Mouse (Mus musculus): ENCODE data around the gene Stk39. TPM values are rescaled to one million over a fixed set of nuclear protein-coding genes. Genes with fewer than 3 reads are reported as not detected.

The Stk39 gene
- polyA plus RNA-seq, 1 experiment from 2014 or later: 25.1 TPM

- H3K9ac ChIP-seq (ENCODE audit: low read depth, low read length): no peak overlapping the region
- no peak overlapping the region for H3K27ac ChIP-seq (ENCODE audit: low read depth, low read length)
- H3K4me2 ChIP-seq (ENCODE audit: low read length): no peak overlapping the region
- WGBS: 93% methylated on average over 7 of the region's 7 CpGs
- no peaks in the 10 kb centered on the region for H3K27me3 ChIP-seq (replicated peaks; ENCODE audit: control insufficient read depth, insufficient read depth, low read length)
- no peaks in the 10 kb centered on the region for H3K9me3 ChIP-seq (ENCODE audit: control insufficient read depth, low read length)
- no peaks in the 10 kb centered on the region for H3K36me3 ChIP-seq (ENCODE audit: control insufficient read depth, insufficient read depth, low read length)
- no peaks in the 10 kb centered on the region for H3K4me1 ChIP-seq (ENCODE audit: control insufficient read depth, insufficient read depth, low read depth, low read length)
- H3K4me3 ChIP-seq (ENCODE audit: low read length): no peak overlapping the region
- ATAC-seq: no peak
Measured at GRCm38 (mm10) chr2:68419165-68419564, 52.9 kb downstream of the Stk39 start.

GRCm38 (mm10) chr2:68417081-68417480, 55.0 kb downstream of the Stk39 start:
- 92% methylated on average over 5 of the region's 5 CpGs for WGBS
- Histone ChIP-seq H3K27me3 (replicated peaks; ENCODE audit: control insufficient read depth, insufficient read depth, low read length) (no peaks in the 10 kb centered on the region), H3K4me1 (ENCODE audit: control insufficient read depth, insufficient read depth, low read depth, low read length) (no peaks in the 10 kb centered on the region), H3K4me3 (ENCODE audit: low read length) (no peak overlapping the region), H3K27ac (ENCODE audit: low read depth, low read length) (no peak overlapping the region), H3K36me3 (ENCODE audit: control insufficient read depth, insufficient read depth, low read length) (no peaks in the 10 kb centered on the region), H3K4me2 (ENCODE audit: low read length) (no peak overlapping the region), H3K9me3 (ENCODE audit: control insufficient read depth, low read length) (no peaks in the 10 kb centered on the region), H3K9ac (ENCODE audit: low read depth, low read length) (no peak overlapping the region)
- ATAC-seq: no peak

- H3K27me3 ChIP-seq (replicated peaks; ENCODE audit: control insufficient read depth, insufficient read depth, low read length): no peaks in the 10 kb centered on the region
- H3K4me3 ChIP-seq (ENCODE audit: low read length): no peak overlapping the region
- no peaks in the 10 kb centered on the region for H3K9me3 ChIP-seq (ENCODE audit: control insufficient read depth, low read length)
- no peaks in the 10 kb centered on the region for H3K36me3 ChIP-seq (ENCODE audit: control insufficient read depth, insufficient read depth, low read length)
- H3K4me2 ChIP-seq (ENCODE audit: low read length): no peak overlapping the region
- ATAC-seq: no peak
- H3K9ac ChIP-seq (ENCODE audit: low read depth, low read length): no peak overlapping the region
- H3K4me1 ChIP-seq (ENCODE audit: control insufficient read depth, insufficient read depth, low read depth, low read length): no peaks in the 10 kb centered on the region
- H3K27ac ChIP-seq (ENCODE audit: low read depth, low read length): no peak overlapping the region
- 89% methylated on average over 6 of the region's 6 CpGs for WGBS
Measured at GRCm38 (mm10) chr2:68415691-68416090, 56.4 kb downstream of the Stk39 start.

GRCm38 (mm10) chr2:68412149-68412548, 59.9 kb downstream of the Stk39 start:
- 89% methylated on average over 5 of the region's 5 CpGs for WGBS
- no peak overlapping the region for H3K4me3 ChIP-seq (ENCODE audit: low read length)
- ATAC-seq: no peak

GRCm38 (mm10) chr2:68411201-68411600, 60.9 kb downstream of the Stk39 start:
- H3K36me3 ChIP-seq (ENCODE audit: control insufficient read depth, insufficient read depth, low read length): no peaks in the 10 kb centered on the region
- no peaks in the 10 kb centered on the region for H3K27me3 ChIP-seq (replicated peaks; ENCODE audit: control insufficient read depth, insufficient read depth, low read length)
- H3K4me1 ChIP-seq (ENCODE audit: control insufficient read depth, insufficient read depth, low read depth, low read length): peaks cover 8% of the 10 kb centered on the region
- H3K27ac ChIP-seq (ENCODE audit: low read depth, low read length): no peak overlapping the region
- no peaks in the 10 kb centered on the region for H3K9me3 ChIP-seq (ENCODE audit: control insufficient read depth, low read length)
- no peak overlapping the region for H3K4me2 ChIP-seq (ENCODE audit: low read length)
- 65% methylated on average over 8 of the region's 8 CpGs for WGBS
- ATAC-seq: no peak
- H3K9ac ChIP-seq (ENCODE audit: low read depth, low read length): no peak overlapping the region
- H3K4me3 ChIP-seq (ENCODE audit: low read length): no peak overlapping the region

More at GRCm38 (mm10) chr2:68412149-68412548, 59.9 kb downstream of the Stk39 start:
- Histone ChIP-seq H3K4me1 (ENCODE audit: control insufficient read depth, insufficient read depth, low read depth, low read length) (peaks cover 8% of the 10 kb centered on the region), H3K36me3 (ENCODE audit: control insufficient read depth, insufficient read depth, low read length) (no peaks in the 10 kb centered on the region), H3K9me3 (ENCODE audit: control insufficient read depth, low read length) (no peaks in the 10 kb centered on the region), H3K4me2 (ENCODE audit: low read length) (no peak overlapping the region), H3K27ac (ENCODE audit: low read depth, low read length) (no peak overlapping the region), H3K9ac (ENCODE audit: low read depth, low read length) (no peak overlapping the region), H3K27me3 (replicated peaks; ENCODE audit: control insufficient read depth, insufficient read depth, low read length) (no peaks in the 10 kb centered on the region)

GRCm38 (mm10) chr2:68409640-68410215, 62.3 kb downstream of the Stk39 start:
- no peak overlapping the region for H3K9ac ChIP-seq (ENCODE audit: low read depth, low read length)
- no peaks in the 10 kb centered on the region for H3K27me3 ChIP-seq (replicated peaks; ENCODE audit: control insufficient read depth, insufficient read depth, low read length)
- H3K4me2 ChIP-seq (ENCODE audit: low read length): no peak overlapping the region
- peak; percentile 18; the same call in 1 of the 2 replicates for ATAC-seq
- H3K36me3 ChIP-seq (ENCODE audit: control insufficient read depth, insufficient read depth, low read length): no peaks in the 10 kb centered on the region
- no peak overlapping the region for H3K4me3 ChIP-seq (ENCODE audit: low read length)
- H3K27ac ChIP-seq (ENCODE audit: low read depth, low read length): no peak overlapping the region
- 65% methylated on average over 12 of the region's 12 CpGs for WGBS
- H3K9me3 ChIP-seq (ENCODE audit: control insufficient read depth, low read length): no peaks in the 10 kb centered on the region
- H3K4me1 ChIP-seq (ENCODE audit: control insufficient read depth, insufficient read depth, low read depth, low read length): peaks cover 14% of the 10 kb centered on the region

- peak; percentile 35 for ATAC-seq
- 54% methylated on average over 17 of the region's 17 CpGs for WGBS
Measured at GRCm38 (mm10) chr2:68408271-68408980, 63.6 kb downstream of the Stk39 start.

GRCm38 (mm10) chr2:68407179-68407950, 64.7 kb downstream of the Stk39 start:
- Histone ChIP-seq H3K9me3 (ENCODE audit: control insufficient read depth, low read length) (no peaks in the 10 kb centered on the region), H3K4me2 (ENCODE audit: low read length) (no peak overlapping the region), H3K4me3 (ENCODE audit: low read length) (no peak overlapping the region), H3K9ac (ENCODE audit: low read depth, low read length) (no peak overlapping the region), H3K27me3 (replicated peaks; ENCODE audit: control insufficient read depth, insufficient read depth, low read length) (no peaks in the 10 kb centered on the region), H3K4me1 (ENCODE audit: control insufficient read depth, insufficient read depth, low read depth, low read length) (peaks cover 20% of the 10 kb centered on the region), H3K36me3 (ENCODE audit: control insufficient read depth, insufficient read depth, low read length) (no peaks in the 10 kb centered on the region), H3K27ac (ENCODE audit: low read depth, low read length) (no peak overlapping the region)
- 44% methylated on average over 12 of the region's 12 CpGs for WGBS
- ATAC-seq: no peak

More at GRCm38 (mm10) chr2:68408271-68408980, 63.6 kb downstream of the Stk39 start:
- no peak overlapping the region for H3K4me2 ChIP-seq (ENCODE audit: low read length)
- no peak overlapping the region for H3K9ac ChIP-seq (ENCODE audit: low read depth, low read length)
- no peaks in the 10 kb centered on the region for H3K27me3 ChIP-seq (replicated peaks; ENCODE audit: control insufficient read depth, insufficient read depth, low read length)
- H3K36me3 ChIP-seq (ENCODE audit: control insufficient read depth, insufficient read depth, low read length): no peaks in the 10 kb centered on the region
- peaks cover 20% of the 10 kb centered on the region for H3K4me1 ChIP-seq (ENCODE audit: control insufficient read depth, insufficient read depth, low read depth, low read length)
- no peak overlapping the region for H3K4me3 ChIP-seq (ENCODE audit: low read length)
- H3K27ac ChIP-seq (ENCODE audit: low read depth, low read length): 0 out of 2 replicates have a peak overlapping the region, but pooled peaks have one; percentile 14
- no peaks in the 10 kb centered on the region for H3K9me3 ChIP-seq (ENCODE audit: control insufficient read depth, low read length)

- H3K9ac ChIP-seq (ENCODE audit: low read depth, low read length): no peak overlapping the region
- H3K9me3 ChIP-seq (ENCODE audit: control insufficient read depth, low read length): no peaks in the 10 kb centered on the region
- H3K4me2 ChIP-seq (ENCODE audit: low read length): no peak overlapping the region
- peaks cover 20% of the 10 kb centered on the region for H3K4me1 ChIP-seq (ENCODE audit: control insufficient read depth, insufficient read depth, low read depth, low read length)
- no peak overlapping the region for H3K4me3 ChIP-seq (ENCODE audit: low read length)
- H3K36me3 ChIP-seq (ENCODE audit: control insufficient read depth, insufficient read depth, low read length): no peaks in the 10 kb centered on the region
- no peak for ATAC-seq
- WGBS: 24% methylated on average over 12 of the region's 12 CpGs
- no peak overlapping the region for H3K27ac ChIP-seq (ENCODE audit: low read depth, low read length)
- H3K27me3 ChIP-seq (replicated peaks; ENCODE audit: control insufficient read depth, insufficient read depth, low read length): no peaks in the 10 kb centered on the region
Measured at GRCm38 (mm10) chr2:68406571-68407074, 65.4 kb downstream of the Stk39 start.
